Mouse (Mus musculus) heart, embryonic 16.5 days (tissue): ENCODE measurements around the gene Ntf5. TPM values are rescaled to one million over a fixed set of nuclear protein-coding genes. Genes with fewer than 3 reads are reported as not detected.
"Not testable (repeated sequence)": the region's sequence is repeated elsewhere in the genome, so short reads cannot be mapped to it uniquely, and the experiment has no call there.

ENCODE experiments used
- ATAC-seq: fragments of 200-750 bp; cut with Nextera tagmentation; replicated peaks from 2 replicates; pipeline ENCODE4 v1.8.0; 2017; ENCODE audit warnings: moderate number of reproducible peaks; ENCODE audit not compliant: insufficient read depth, low FRiP score; ENCODE audit errors: extremely low read depth
- H3K27ac ChIP-seq: fragments of 300-500 bp; sonication (generic); 2 replicates; pipeline ENCODE4 v1.5.1; 2014; ENCODE audit warnings: mild to moderate bottlenecking, low read length, control low read depth, moderate library complexity
- H3K27me3 ChIP-seq: fragments of 300-500 bp; sonication (generic); 2 replicates; pipeline ENCODE4 v1.6.1; 2014; ENCODE audit warnings: low read length, mixed read lengths; ENCODE audit not compliant: control insufficient read depth, insufficient read depth
- H3K36me3 ChIP-seq: fragments of 300-500 bp; sonication (generic); 2 replicates; pipeline ENCODE4 v1.6.1; 2014; ENCODE audit not compliant: control insufficient read depth, insufficient read depth
- H3K4me1 ChIP-seq: fragments of 300-500 bp; sonication (generic); 2 replicates; pipeline ENCODE4 v1.6.1; 2014; ENCODE audit warnings: low read length, mixed read lengths; ENCODE audit not compliant: control insufficient read depth, insufficient read depth
- H3K4me2 ChIP-seq: fragments of 300-500 bp; sonication (generic); 2 replicates; pipeline ENCODE4 v1.6.1; 2014; ENCODE audit warnings: low read depth, mild to moderate bottlenecking, control low read depth, low read length
- H3K4me3 ChIP-seq: fragments of 300-500 bp; sonication (generic); 2 replicates; pipeline ENCODE4 v1.5.1; 2014; ENCODE audit warnings: mild to moderate bottlenecking, control low read depth, low read length
- H3K9ac ChIP-seq: fragments of 300-500 bp; sonication (generic); 2 replicates; pipeline ENCODE4 v1.6.1; 2014; ENCODE audit warnings: low read length, control low read depth
- H3K9me3 ChIP-seq: fragments of 300-500 bp; sonication (generic); replicated peaks from 2 replicates; pipeline ENCODE4 v1.6.1; 2016; ENCODE audit warnings: low read length; ENCODE audit not compliant: control insufficient read depth
- WGBS: fragments of 180-500 bp; shearing (Covaris S2); extraction: QIAGEN DNeasy Blood & Tissue Kit; methylation state at CpG from one replicate; pipeline ENCODE4 v1.1.7; 2014; 5-methylcytosine and 5-hydroxymethylcytosine counted together
- polyA plus RNA-seq: library from polyadenylated mRNA; unstranded; fragments of >200 nt; fragmentation: Nextera tagmentation; extraction: Ambion mirVana; gene quantifications from 2 replicates; pipeline ENCODE4 v1.2.1, GENCODE M21; 2015

Ntf5 gene
- polyA plus RNA-seq, 1 experiment from 2014 or later = 1.1 TPM

- not testable (repeated sequence) for H3K27me3 ChIP-seq, H3K9me3 ChIP-seq
- Histone ChIP-seq H3K4me1 (peaks cover 16% of the 10 kb centered on the region), H3K4me2 (peak overlapping the region; percentile 67), H3K36me3 (peaks cover 11% of the 10 kb centered on the region), H3K4me3 (peak overlapping the region; percentile 81), H3K27ac (peak overlapping the region; percentile 80), H3K9ac (peak overlapping the region; percentile 69)
- peak; percentile 14; the same call in 1 of the 2 replicates for ATAC-seq
- WGBS = 7% methylated on average over 3 of the region's 3 CpGs
Observed at GRCm38 (mm10) chr7:45396337-45396775, 17.1 kb upstream of the Ntf5 start.

GRCm38 (mm10) chr7:45396787-45397186 lies 16.7 kb upstream of the Ntf5 start:
- no peak for ATAC-seq
- peaks cover 16% of the 10 kb centered on the region for H3K4me1 ChIP-seq
- WGBS = 69% methylated on average over 2 of the region's 2 CpGs

GRCm38 (mm10) chr7:45401521-45402085 lies 11.9 kb upstream of the Ntf5 start:
- no peaks in the 10 kb centered on the region for H3K9me3 ChIP-seq
- H3K4me2 ChIP-seq = no peak overlapping the region
- no peak overlapping the region for H3K9ac ChIP-seq
- H3K36me3 ChIP-seq = no peaks in the 10 kb centered on the region
- no peak for ATAC-seq
- peaks cover 13% of the 10 kb centered on the region for H3K27me3 ChIP-seq
- H3K4me3 ChIP-seq = no peak overlapping the region
- no peak overlapping the region for H3K27ac ChIP-seq
- peaks cover 10% of the 10 kb centered on the region for H3K4me1 ChIP-seq
- WGBS = 65% methylated on average over 10 of the region's 10 CpGs

More at GRCm38 (mm10) chr7:45396787-45397186, 16.7 kb upstream of the Ntf5 start:
- H3K4me2 ChIP-seq = no peak overlapping the region
- H3K27me3 ChIP-seq = no peaks in the 10 kb centered on the region
- H3K9me3 ChIP-seq = no peaks in the 10 kb centered on the region
- H3K36me3 ChIP-seq = peaks cover 8% of the 10 kb centered on the region
- no peak overlapping the region for H3K4me3 ChIP-seq
- no peak overlapping the region for H3K9ac ChIP-seq
- H3K27ac ChIP-seq = no peak overlapping the region

- no peaks in the 10 kb centered on the region for H3K9me3 ChIP-seq
- H3K4me1 ChIP-seq = peaks cover 11% of the 10 kb centered on the region
- H3K36me3 ChIP-seq = no peaks in the 10 kb centered on the region
- no peak overlapping the region for H3K9ac ChIP-seq
- peaks cover 34% of the 10 kb centered on the region for H3K27me3 ChIP-seq
- 46% methylated on average over 6 of the region's 6 CpGs for WGBS
- H3K27ac ChIP-seq = no peak overlapping the region
- no peak overlapping the region for H3K4me3 ChIP-seq
- no peak overlapping the region for H3K4me2 ChIP-seq
- no peak for ATAC-seq
Observed at GRCm38 (mm10) chr7:45403532-45404261, 9.8 kb upstream of the Ntf5 start.

GRCm38 (mm10) chr7:45405091-45406075 lies 8.1 kb upstream of the Ntf5 start, which contains the start of gene Kcna7:
TSS of gene Kcna7 (plus strand) at chr7:45405653.
- peaks cover 11% of the 10 kb centered on the region for H3K4me1 ChIP-seq
- H3K4me2 ChIP-seq = peak within 1 kb of the TSS; percentile 77
- peaks cover 51% of the 10 kb centered on the region for H3K27me3 ChIP-seq
- peak; percentile 42; the same call in 1 of the 2 replicates for ATAC-seq
- no peaks in the 10 kb centered on the region for H3K9me3 ChIP-seq
- H3K9ac ChIP-seq = peak within 1 kb of the TSS; percentile 52
- no peaks in the 10 kb centered on the region for H3K36me3 ChIP-seq
- WGBS = 12% methylated on average over 28 of the region's 28 CpGs
- H3K27ac ChIP-seq = no peak within 1 kb of the TSS
- peak within 1 kb of the TSS; percentile 56 for H3K4me3 ChIP-seq

DNA sequence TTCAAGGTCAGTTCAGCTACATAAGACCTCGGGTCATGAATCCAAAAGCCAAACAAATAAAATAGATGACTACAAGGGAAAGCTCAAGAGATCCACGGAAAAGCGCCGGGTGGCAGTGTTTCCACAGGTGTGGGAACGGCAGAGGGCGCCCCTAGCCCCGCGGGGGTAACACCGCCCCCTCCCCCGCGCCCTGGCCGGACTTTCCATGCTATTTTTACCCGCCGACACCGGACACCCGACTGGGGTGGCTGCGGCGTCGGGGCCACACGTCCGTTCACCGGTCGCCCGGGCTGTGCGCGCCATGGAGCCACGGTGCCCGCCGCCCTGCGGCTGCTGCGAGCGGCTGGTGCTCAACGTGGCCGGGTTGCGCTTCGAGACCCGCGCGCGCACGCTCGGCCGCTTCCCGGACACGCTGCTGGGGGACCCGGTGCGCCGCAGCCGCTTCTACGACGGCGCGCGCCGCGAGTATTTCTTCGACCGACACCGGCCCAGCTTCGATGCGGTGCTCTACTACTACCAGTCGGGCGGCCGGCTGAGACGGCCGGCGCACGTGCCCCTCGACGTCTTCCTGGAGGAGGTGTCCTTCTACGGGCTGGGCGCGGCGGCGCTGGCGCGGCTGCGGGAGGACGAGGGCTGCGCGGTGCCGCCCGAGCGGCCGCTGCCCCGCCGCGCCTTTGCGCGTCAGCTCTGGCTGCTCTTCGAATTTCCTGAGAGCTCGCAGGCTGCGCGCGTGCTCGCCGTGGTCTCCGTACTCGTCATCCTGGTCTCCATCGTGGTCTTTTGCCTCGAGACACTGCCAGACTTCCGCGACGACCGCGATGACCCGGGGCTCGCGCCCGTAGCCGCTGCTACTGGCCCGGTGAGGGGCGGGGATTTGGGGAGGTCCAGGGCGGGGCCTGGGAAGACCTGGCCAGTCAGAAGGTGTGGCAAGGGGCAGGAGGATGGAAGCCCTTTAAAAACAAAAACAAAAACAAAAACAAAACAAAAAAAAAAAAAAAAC lies 7.0 kb upstream of the Ntf5 start:
- H3K4me1 ChIP-seq = peaks cover 11% of the 10 kb centered on the region
- peak overlapping the region; percentile 51 for H3K9ac ChIP-seq
- H3K4me3 ChIP-seq = peak overlapping the region; percentile 56
- peak; percentile 35; the same call in 1 of the 2 replicates for ATAC-seq
- WGBS = 1% methylated on average over 113 of the region's 114 CpGs
- H3K27ac ChIP-seq = no peak overlapping the region
- no peaks in the 10 kb centered on the region for H3K36me3 ChIP-seq
- peaks cover 60% of the 10 kb centered on the region for H3K27me3 ChIP-seq
- H3K9me3 ChIP-seq = no peaks in the 10 kb centered on the region
- peak overlapping the region; percentile 77 for H3K4me2 ChIP-seq

DNA sequence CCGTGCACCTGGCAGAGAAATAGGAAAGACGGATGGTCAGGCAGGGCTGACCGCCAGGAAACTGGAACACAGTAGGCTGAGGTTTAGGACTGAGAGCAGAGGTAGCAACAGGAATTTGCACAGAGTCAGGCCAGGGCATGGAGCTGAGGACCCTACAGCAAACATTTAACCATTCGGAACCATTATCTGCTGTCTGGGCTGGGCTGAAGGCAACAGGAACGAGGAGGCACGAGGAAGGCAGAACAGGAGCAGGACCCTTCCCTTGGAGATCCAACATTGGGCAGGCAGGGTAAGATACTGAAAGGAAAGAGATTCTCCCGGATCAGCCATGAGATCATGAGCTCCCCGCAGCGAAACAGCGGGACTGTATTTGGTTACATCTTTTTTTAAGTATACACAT lies 5.7 kb upstream of the Ntf5 start:
- H3K27ac ChIP-seq = no peak overlapping the region
- H3K27me3 ChIP-seq = peaks cover 71% of the 10 kb centered on the region
- H3K4me3 ChIP-seq = no peak overlapping the region

GRCm38 (mm10) chr7:45408351-45408750 lies 5.1 kb upstream of the Ntf5 start:
- peaks cover 15% of the 10 kb centered on the region for H3K4me1 ChIP-seq
- H3K36me3 ChIP-seq = no peaks in the 10 kb centered on the region
- peaks cover 76% of the 10 kb centered on the region for H3K27me3 ChIP-seq
- H3K9ac ChIP-seq = no peak overlapping the region
- no peak overlapping the region for H3K27ac ChIP-seq
- 66% methylated on average over 7 of the region's 7 CpGs for WGBS
- ATAC-seq = no peak
- H3K4me3 ChIP-seq = no peak overlapping the region
- H3K9me3 ChIP-seq = no peaks in the 10 kb centered on the region
- no peak overlapping the region for H3K4me2 ChIP-seq

More for the DNA sequence above, 5.7 kb upstream of the Ntf5 start:
- H3K9me3 ChIP-seq = no peaks in the 10 kb centered on the region
- no peaks in the 10 kb centered on the region for H3K36me3 ChIP-seq
- ATAC-seq = no peak
- WGBS = 75% methylated on average over 10 of the region's 10 CpGs
- peaks cover 11% of the 10 kb centered on the region for H3K4me1 ChIP-seq
- H3K9ac ChIP-seq = no peak overlapping the region
- no peak overlapping the region for H3K4me2 ChIP-seq
